Mouse (Mus musculus): ENCODE data around the gene Grn.

Gene Grn

DNA sequence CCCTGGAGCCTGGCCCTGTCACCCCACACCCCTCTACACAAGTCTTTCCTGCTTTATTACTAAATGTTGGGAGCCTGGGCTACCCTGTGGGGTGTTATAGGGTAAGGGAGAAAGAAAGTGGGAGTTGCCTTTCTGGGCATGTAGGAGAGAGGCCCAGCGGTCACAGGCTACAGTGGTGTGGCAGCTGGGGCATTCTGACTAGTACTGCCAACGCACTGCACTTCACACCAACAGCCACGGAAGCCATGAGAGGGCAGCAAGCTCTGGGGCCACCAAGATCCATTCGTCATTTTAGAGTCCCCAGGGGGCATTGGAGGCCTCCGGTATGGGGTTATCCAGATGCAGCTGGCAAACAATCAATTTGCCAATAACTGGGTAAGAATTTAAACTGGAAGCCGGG lies 12.0 kb downstream of the Grn start:
- DNase-seq (ENCODE audit: low spot score in 2 of 2) = no peak

DNA sequence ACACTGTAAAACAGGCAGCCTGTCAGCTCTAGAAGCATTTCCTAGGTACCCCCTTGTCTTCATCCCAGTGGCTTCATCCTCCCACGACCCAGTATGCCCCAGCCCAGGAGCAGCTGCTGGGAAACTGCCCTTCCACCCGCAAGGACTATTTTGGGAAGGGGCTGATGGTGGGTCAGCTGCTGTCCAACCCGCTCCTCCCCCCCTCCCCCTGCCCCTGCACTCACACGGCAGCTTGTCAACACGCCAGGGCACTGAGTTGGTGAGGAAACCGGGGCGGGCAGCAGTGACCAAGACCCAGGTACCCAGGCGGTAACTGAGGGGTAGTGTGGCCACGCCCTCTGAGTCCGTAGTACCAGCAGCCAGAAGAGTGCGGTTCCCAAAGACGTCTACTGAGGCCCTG lies 13.6 kb downstream of the Grn start:
- no peak for DNase-seq (ENCODE audit: low spot score in 2 of 2)

DNA sequence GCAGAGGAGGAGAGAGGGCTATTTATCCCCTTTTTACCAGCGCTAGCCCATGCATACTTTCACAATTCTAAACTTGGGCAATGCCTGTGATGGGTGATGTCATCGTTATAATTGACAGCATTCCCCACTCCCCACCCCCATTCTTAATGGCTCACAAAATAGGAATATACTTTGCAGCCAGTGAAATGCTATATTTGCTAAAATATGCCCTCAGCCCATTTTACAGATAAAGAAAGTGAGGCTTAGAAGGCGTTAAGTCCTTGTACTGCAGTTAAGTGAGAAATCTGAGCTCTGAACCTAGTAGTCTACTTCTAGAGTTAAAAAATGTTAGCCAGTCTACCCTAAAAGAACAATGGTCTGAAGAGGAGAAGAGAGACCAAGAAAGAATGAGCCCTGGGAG lies 14.2 kb downstream of the Grn start:
- DNase-seq (ENCODE audit: low spot score in 2 of 2) = no peak

DNA sequence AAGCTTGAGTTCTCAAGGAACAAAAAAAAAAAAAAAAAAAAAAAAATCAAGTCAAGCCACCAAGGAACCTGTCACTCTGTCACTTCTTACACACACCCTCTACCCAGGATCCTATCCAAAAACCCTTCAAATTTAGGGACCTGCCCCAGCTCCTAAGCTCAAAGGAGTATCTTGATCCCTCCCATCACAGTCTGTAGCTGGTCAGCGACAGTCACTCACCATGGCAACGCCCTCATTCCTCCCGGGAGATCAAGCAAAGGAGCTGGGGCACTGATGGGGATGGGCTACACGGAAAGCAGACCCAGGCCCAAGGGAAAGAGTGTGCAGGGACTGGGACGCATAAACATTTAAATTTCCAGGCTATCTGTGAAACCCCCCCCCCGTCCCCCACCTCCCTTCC lies 14.7 kb downstream of the Grn start:
- no peak for DNase-seq (ENCODE audit: low spot score in 2 of 2)

DNA sequence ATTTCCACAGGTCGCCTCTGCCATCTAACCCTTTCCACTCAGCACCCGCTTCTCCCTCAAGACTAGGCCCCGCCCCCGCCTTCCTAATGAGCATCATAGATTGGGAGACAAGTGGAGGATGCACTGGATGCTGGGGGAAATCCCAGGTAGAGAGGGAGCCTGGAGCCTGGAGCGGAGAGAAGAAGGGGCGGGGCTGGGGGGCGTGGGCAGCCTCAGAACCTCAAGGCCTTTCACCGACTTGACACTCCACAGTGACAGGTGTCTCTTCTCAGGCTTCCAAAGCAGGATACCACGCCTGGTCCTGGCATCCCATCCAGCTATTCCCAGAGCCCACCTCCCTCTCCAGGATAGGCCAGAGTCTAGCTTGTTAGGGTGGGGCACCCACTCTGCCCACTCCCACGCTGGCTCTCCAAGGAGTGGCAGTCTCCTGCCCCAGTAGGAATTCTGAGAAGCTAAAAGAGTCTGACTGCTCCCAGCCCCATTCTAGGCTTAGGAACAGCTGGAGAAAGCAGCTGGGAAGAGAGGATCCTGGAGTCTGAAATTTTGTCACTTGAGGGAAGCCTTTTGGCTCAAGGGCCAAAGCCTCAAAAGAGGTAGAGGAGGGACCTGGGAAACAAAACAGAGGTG lies 15.3 kb downstream of the Grn start:
- DNase-seq (ENCODE audit: low spot score in 2 of 2) = peak in 1 of 2 experiments; percentile 43

DNA sequence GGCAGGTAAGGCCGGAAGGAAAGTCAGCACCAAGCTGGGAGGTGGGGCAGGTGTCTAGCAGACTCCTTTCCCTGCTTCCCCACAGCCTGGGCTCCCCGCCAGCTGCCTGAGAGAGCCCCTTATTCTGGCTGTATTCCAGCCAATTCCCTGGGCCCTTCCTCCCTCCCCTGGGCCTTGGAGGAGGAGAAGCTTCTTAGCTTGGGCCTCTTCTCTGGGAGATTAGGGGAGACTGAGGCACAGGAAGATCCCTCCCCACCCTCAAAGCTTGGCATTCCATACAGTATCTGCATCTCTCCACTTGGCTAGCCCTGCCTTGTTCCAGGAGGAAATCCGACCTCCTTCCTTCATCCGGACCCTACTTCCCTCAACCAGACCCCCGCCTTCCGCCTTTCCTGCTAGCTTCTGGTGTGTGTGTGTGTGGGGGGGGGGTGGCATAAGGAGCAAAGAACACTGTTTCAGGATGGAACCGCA lies 15.8 kb downstream of the Grn start:
- peak in 1 of 2 experiments; percentile 61 for DNase-seq (ENCODE audit: low spot score in 2 of 2)

DNA sequence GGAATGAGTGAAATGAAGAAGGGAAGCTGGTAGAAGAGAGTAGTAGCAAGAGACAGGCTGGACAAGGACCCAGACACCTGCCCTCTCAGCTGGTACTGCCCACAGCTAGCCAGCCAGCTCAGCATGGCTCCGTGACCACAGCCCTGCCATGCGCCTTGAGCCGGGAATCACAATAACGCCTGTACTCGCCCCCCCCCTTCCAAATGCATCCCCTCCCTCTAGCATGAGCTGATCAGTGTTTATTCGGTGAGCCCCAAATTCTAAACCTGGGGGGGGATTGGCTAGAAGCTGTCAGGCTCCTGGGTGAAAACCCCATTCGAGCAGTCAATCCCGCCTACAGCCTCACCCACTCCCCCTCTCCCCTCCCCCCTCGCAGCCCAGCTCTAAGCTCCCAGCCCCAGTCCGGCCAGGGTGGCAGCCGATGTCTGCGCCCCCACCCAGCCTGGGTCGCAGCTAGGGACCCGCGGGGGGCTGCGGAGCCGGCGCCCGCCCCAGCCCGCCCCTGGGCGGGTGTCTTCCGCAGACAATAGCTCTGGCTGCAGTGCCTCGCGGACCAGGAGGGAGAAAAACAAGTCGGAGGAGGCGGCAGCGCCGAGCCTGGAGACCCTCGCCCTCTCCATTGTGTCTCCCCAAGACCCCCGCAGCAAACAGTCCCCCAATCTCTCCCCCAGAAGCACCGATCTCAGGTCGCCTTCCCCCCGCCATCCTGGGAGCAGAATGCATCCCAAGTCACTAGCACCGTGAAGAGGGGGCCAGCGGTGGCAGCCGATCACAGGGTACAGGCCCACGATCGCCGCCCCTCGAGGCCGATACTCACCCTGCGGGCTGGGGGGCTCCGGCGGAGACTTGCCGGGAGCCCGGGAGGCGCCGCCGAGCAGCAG lies 16.7 kb downstream of the Grn start:
- DNase-seq (ENCODE audit: low spot score in 2 of 2) = peak in 1 of 2 experiments; percentile 47

DNA sequence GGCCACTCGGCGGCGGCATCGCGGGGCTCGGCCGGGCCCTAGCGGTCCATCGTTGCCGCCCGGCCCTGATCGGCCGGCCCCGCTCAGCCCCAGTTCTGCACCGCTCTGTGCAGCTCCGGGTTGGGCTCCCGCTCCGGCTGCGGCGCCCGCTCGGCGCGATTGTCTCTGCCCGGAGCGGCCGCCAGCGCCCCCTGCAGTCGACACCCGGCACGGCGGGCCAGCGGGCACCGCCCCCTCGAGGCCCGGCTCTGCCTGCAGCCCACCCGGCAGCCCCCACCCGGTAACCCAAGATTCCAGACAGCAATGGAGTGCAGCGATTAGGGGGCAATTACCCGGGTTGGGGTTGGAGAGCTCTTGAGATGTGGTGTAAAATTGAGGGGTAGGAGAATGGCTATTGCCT lies 17.4 kb downstream of the Grn start, which contains the start of gene Fam171a2:
Gene Fam171a2 (minus strand): TSS at position 186 of the 400 bp plus-strand sequence.
- peak in 1 of 2 experiments; percentile 83 for DNase-seq (ENCODE audit: low spot score in 2 of 2)

DNA sequence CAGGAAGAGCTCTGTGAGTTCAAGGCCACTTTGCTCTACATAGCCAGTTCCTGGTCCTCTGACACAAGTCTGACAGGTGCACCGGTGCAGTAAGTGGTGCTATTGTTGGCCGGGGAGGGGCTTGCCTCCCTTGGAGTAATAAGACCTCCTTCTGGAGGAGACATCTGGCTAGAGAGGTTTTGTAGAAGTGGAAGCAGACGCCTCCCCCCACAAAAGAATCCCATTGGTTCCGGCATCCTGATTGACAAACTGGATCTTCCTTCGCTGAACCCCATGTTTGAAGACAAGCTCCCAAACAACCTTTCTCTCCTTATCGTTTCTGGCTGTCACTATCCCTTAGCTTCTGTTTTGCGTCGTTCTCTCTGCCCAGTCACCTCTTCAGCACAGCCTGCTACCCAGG lies 18.2 kb downstream of the Grn start:
- DNase-seq (ENCODE audit: low spot score in 2 of 2) = no peak

DNA sequence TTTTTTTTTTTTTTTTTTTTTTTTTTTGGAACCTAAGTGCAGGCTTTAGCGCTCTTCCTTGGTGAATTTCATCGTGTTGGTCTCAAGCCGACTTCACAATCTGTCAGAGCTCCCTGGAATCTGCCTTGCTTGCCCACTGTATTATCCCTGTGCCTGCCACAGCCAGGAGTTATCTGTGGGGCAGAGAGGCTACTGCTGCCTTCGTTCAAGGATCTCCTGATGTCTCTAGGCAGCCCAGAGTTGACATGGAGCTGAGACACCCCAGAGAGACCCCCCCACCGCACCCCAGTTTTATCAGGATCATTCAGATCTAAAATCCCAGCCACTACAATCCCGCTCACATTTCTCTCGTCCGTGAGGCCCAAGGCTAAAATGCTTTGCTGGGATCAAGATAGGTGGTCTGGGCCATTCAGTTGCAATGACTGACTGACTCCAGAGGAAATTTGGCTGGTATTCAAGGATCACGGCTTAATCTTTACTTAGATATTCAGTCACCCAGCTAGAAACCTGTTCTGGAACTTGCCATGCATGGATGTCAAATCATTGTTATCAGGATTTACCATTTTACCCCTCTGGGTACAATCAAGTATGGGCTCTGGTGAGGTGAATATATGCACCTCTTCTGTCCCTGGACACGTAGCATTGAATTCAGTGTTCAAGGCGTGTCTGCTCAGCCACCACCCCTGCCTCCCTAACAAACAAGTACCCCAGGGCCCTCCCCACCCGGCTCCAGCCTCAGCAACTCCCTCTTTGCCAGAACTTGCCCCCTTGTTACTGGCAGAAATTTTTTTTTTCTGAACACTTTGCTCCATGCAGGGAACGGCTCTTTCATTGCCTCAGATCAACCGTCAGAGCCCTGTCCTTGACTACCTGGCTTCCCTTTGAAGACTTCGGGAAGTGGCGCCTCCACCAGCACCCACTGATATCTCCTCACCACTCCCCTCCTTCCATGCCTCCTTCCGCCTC lies 19.2 kb downstream of the Grn start:
- no peak for DNase-seq (ENCODE audit: low spot score in 2 of 2)

DNA sequence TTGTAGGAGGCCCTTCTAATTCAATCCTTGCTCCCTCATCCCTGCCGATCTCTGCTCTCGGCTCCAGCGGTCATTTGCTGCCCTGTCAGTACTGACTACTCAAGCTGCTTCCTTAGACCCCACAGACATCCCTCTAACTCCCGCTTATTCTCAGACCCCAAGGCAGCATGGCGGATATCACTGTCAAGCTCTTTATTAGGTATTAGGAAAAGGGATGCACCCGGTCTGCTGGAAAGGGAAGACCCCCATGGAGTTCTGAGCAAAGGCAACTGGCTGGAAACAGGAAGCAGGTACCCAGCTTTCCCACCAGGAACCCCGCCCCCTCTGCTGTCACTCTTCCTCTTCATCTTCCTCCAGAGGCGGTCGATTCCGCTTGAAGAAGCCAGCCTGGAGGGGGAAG lies 23.0 kb downstream of the Grn start:
- no peak for DNase-seq (ENCODE audit: low spot score in 2 of 2)

DNA sequence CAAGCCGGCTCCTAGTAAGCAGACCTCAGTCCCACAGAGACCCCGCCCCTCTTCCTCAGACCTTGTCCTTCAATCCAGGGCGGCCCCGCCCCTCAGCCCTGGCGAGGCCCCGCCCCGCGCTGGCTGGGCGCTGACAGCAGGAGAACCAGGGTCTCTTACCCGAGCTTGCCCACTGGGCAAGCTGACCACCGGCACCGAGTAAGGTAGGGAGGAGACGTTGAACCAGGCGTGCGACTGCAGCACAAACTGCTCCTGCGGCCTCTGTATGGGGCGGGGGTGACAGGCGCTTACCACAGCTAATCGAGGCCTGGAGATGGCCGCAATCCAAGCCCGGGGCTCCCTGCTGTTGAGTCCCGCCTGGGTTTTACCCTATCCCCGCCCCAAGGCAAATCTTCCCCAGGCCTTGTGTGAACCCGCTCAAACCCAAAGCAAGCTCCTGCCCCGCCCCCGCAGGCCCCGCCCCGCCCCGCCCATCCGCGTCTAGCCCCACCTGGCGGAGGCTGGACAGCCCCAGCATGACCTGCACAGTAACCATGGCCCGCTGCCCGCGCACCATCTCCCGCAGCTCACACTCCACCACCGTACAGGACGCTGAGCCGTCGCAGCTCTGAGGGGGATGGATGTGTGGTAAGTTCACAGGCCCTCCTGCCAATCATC lies 25.8 kb downstream of the Grn start:
- peak in 1 of 2 experiments; percentile 68 for DNase-seq (ENCODE audit: low spot score in 2 of 2)

DNA sequence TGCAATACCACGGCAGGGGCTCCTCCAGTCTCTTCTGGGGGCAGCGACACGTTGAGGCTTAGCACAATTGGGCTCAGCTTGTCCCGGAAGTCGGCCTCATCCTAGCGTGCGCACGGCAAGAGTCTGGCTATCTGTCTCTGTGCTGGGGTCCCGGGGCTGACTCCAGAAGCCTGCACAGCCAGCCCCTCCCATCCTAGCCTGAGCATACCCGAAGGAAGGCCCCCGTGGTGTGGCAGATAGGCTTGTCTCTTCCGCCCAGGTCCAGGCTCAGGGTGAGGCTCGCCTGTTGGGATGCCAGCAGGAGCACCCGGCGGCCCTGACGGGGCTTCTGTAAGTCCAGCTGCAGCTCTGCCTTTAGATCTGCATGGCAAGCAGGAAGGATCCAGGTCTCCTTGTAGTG lies 30.4 kb downstream of the Grn start:
- DNase-seq (ENCODE audit: low spot score in 2 of 2) = no peak

DNA sequence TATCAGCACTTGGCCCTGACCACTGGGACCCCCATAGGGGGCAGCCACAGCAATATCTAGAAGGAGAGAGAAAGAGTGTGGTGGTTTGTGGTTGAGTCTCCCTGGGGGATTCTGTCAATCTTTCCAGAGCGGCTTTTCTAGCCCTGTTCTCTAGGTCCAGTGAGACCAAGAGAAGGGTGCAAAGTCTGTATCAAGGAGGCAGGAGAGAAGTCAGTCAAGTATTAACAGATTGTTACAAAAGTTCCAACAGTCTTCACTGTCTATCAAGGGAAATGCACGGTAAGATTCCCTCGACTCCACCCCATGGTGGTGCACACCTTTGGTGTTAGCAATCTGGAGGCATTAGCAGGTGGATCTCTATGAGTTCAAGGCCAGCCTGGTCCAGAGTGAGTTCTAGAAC lies 31.6 kb downstream of the Grn start:
- no peak for DNase-seq (ENCODE audit: low spot score in 2 of 2)

DNA sequence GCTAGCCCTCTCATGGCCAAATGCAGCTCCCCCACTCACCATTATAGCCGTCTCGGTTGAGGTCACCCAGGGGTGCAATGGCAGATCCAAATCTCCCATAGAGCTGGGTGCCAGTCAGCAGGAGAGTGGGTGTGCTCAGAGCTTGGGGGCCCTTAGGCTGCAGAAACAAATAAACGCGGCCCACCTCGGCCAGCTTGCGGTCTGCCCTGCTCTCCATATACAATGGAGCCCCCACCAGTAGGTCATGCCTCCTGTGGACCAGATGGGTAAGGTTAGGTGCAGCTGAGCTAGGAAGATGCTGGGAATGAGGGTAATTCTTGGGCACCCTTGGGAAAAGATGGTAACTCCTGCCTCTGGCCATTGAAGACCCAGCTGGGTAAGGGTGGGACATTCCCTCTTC lies 34.8 kb downstream of the Grn start:
- DNase-seq (ENCODE audit: low spot score in 2 of 2) = no peak

DNA sequence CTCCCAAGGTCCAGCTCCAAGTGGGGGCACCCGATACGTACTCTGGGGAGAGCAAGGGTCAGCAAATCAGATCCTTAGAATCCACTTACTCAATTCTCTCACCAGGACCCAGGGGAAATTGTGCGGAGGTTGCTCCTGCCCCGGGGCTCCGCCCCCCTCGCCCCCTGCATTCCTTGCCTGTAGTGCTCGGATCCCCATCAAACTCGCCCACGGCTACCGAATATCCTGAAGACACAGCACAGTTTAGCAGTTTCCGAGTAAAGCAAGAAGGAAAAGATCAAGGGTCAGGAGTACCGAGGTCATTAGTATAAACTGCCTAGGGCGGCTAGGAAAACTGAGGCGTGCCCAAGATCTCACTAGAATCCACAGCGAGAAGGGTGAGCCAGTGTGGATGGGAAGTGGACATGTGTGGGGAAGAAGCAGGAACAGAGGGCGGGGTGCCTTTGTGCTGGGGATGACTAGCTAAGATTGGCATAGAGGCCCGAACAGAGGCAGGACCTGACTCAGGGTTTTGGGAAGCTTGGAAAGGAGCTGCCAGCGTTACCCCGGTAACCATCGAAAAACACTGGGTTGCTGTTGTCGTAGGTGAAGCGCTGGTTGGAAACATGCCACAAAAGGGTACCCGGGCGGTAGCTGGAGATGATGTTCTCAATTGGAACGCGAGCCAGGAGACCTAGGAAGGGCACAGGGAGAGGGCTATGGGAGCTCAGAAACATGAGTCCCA lies 35.8 kb downstream of the Grn start:
- DNase-seq (ENCODE audit: low spot score in 2 of 2) = peak; percentile 50 to 66

DNA sequence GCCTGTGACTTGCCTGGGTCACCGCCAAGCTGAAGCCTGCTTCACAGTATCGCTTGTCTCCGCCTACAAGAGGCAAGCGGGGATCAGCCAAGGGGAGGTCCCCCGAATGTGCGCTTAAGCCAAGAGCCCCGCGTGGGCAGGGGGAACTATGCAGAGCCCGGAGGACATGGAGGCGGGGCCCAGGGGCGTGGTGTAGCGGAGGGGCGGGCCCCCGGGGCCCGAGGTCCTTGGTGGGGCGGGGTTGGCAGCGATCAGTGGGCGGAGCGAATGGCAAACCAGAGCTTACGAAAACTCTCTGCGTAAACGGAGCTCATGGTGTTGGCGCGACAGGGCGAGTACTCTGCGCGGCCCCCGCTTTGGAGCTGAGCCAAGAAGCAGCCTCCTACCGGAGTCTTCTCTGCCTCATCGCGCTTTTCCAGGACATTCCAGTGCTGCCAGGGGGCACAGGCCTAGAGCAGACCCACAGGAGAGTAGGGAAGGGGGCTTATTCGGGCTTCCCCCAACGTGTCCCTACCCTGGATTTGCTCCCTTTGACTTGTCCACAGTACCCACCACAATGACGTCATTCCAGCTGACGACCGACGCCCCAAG lies 37.0 kb downstream of the Grn start:
- DNase-seq (ENCODE audit: low spot score in 2 of 2) = peak; percentile 93

DNA sequence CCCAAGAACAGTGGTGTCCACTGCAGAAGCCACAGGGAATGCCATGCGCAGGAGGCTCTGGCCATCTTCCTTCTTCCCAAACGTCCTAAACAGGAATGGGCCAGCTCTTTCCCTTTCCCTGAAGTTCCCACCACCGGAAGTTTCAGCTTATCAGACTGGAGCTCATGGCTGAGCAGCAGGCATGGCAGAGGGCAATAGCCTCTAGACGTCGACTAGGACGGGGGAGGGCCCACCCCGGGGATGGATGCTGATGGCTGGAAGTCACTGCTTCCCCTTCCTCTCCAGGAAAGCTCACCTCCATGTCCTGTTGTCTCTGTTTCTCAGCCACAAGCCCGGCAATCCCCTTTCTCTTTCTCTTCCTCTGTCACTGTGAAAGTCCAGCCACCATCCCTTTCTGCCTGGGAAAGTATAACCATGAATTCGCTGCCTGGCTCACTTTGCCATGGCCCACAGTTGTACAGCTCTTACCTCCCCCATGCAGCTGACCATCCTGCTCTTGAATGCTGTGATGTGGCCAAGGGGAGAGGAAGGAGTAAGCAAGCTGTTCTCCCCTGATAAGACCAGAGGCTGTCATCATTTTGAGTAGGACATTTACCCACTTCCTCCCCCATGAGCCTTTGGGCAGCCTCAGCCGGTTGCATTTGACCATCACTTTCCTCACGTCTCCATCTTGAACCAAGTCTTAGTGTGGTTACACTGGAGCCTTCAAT lies 39.7 kb downstream of the Grn start, which contains the start of gene Itga2b:
Gene Itga2b (minus strand): TSS at position 475 of the 710 bp plus-strand sequence.
- no peak for DNase-seq (ENCODE audit: low spot score in 2 of 2)

DNA sequence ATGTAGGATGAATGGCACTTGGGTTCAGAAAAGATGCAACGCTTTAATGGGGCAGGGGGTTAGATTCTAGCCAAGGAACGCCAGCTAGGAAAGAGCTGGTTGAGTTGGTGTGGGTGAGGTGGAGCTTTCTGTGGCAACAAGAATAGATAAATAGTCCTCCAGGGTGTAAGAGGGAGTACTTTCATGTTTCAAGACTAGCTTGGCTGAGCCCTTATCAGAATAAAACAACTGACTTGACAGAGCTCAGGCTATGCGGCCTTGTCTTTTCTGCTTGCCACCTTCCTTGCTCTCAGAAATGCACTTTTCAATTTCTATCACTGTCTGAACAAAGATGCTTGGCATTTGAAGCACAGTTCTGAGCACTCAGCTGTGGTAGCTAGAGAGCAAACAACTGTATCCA lies 44.9 kb downstream of the Grn start:
- DNase-seq (ENCODE audit: low spot score in 2 of 2) = no peak

DNA sequence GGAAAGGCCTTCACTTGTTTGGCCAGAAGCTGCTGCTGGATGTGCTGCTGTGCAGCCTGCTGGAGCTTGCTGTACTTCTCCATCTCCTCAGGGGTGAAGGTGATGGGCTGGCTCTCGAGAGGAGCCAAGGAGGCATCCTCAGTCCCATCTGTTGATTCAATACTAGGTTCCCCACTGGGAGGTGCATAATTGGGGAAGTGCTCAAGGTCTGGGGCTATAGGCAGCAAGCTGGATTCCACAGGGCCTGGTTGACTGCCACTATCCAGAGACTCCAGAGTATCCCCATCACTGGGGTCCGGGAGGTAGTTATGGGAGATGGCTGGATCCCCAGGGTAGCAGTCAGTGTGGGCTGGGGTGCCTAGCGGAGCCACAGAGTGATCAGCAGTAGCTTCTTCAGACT lies 48.6 kb downstream of the Grn start:
- DNase-seq (ENCODE audit: low spot score in 2 of 2) = no peak

All from frontal cortex, postnatal 10 days (tissue).